Mouse (Mus musculus): ENCODE measurements around the gene Tsga10.

DNA sequence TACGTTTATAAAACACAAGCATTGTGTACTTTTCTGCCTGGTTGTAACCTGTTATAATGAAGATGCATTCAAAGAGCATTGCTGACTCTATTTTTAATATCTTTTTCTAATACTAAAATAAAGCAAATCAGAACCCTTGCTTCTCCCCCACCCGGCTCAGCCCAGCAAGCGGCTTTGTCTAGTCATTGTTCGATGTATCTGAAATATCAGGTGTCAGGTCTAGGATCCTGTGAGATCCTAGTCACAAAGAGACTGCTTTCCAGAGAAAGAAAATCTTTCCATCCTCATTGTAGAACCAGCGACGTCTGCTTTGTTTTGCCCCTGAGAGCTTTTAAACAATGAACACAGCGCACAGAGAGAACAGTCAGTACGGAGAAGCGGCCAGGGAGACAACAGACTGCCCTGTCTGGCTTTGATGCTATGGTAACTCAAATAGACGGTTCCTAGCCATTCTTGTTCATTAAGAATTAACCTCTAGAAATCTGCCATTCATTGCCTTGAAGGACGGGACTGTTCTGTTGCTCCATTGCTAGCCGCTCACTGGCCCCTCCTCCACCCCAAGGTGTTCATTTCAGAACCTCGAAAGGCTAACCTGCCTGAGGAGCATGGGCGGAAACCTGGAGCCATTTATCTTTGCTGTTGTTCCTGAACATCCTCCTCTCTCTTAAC, 123.5 kb downstream of the Tsga10 start:
- no peak for TF ChIP-seq POLR2A (IDR thresholded peaks at IDR 0.05; ENCODE audit: insufficient read depth, low read depth, low read length)
- TF ChIP-seq CTCF (IDR thresholded peaks at IDR 0.05): no peak
- TF ChIP-seq EP300 (IDR thresholded peaks at IDR 0.05; ENCODE audit: insufficient read depth, low read depth, low read length): no peak

Measured in heart, adult 2 months (tissue).